In genomic region chr12:69857597-69857996, GRCm38 (mm10) we compare ENCODE assay signal across 29 mouse cellular contexts. TPM values are rescaled to one million over a fixed set of nuclear protein-coding genes. Genes with fewer than 3 reads are reported as not detected.
DNase-seq lines count a peak whose midpoint lies in the region; ATAC-seq and TF ChIP-seq lines count a peak whose summit lies in the region.
"Had no signal": no experiment of that assay in that cellular context is flagged by ENCODE, and none has a peak within 500 bp of the region (broad histone marks: within the 10 kb centered on the region; RNA-seq: fewer than 3 reads in every experiment).

No protein-coding gene starts in this region.

- no peaks in the 10 kb centered on the region for H3K9me3 ChIP-seq in liver, embryonic 15.5 days (replicated peaks)
- H3K9me3 ChIP-seq: forebrain, embryonic 12.5 days; heart, embryonic 13.5 days; kidney, embryonic 15.5 days; limb, embryonic 10.5 days had no signal

- intact Hi-C loops in left cerebral cortex, adult 2 months (cut with DNase I): loop anchor here (2.0 kb wide), 1 partner anchor 29 kb away; no protein-coding TSS in a partner anchor
- intact Hi-C loops in left cerebral cortex, postnatal 36 days (cut with DNase I): no loop called here

- H3K9ac ChIP-seq in liver, embryonic 15.5 days: no peak overlapping the region
- H3K9ac ChIP-seq: embryonic facial prominence, embryonic 15.5 days; forebrain, embryonic 12.5 days; heart, embryonic 13.5 days; kidney, embryonic 15.5 days; neural tube, embryonic 13.5 days had no signal

- H3K36me3 ChIP-seq in liver, embryonic 15.5 days (replicated peaks): peaks cover 35% of the 10 kb centered on the region

- H3K4me2 ChIP-seq in liver, embryonic 15.5 days: peak overlapping the region; percentile 51
- H3K4me2 ChIP-seq: embryonic facial prominence, embryonic 15.5 days; forebrain, embryonic 12.5 days; heart, embryonic 13.5 days; kidney, embryonic 15.5 days; neural tube, embryonic 13.5 days had no signal

- H3K27me3 ChIP-seq in liver, embryonic 15.5 days: no peaks in the 10 kb centered on the region
- H3K27me3 ChIP-seq: embryonic facial prominence, embryonic 15.5 days; forebrain, embryonic 12.5 days; heart, embryonic 13.5 days; kidney, embryonic 15.5 days; neural tube, embryonic 13.5 days; Patski had no signal

- no peak overlapping the region for H3K4me3 ChIP-seq in left cerebral cortex, adult 2 months
- 0 out of 2 replicates have a peak overlapping the region, but pooled peaks have one; percentile 0 for H3K4me3 ChIP-seq in liver, embryonic 15.5 days (replicated peaks)
- H3K4me3 ChIP-seq: embryonic facial prominence, embryonic 15.5 days; forebrain, embryonic 12.5 days; heart, adult 2 months; heart, embryonic 13.5 days; kidney, embryonic 15.5 days; limb, embryonic 10.5 days; myocyte; neural tube, embryonic 13.5 days had no signal

- peak overlapping the region; percentile 73; the same call in 1 of the 2 replicates for H3K27ac ChIP-seq in left cerebral cortex, adult 2 months
- peak overlapping the region; percentile 77; the same call in 1 of the 2 replicates for H3K27ac ChIP-seq in liver, embryonic 15.5 days (replicated peaks)
- H3K27ac ChIP-seq: embryonic facial prominence, embryonic 15.5 days; forebrain, embryonic 12.5 days; heart, adult 2 months; heart, embryonic 13.5 days; hindbrain, postnatal 0 days; kidney, embryonic 15.5 days; limb, embryonic 10.5 days; neural tube, embryonic 13.5 days had no signal

- H3K4me1 ChIP-seq in liver, embryonic 15.5 days (replicated peaks): peaks cover 40% of the 10 kb centered on the region
- H3K4me1 ChIP-seq: embryonic facial prominence, embryonic 15.5 days; forebrain, embryonic 12.5 days; kidney, embryonic 15.5 days; limb, embryonic 10.5 days; neural tube, embryonic 13.5 days had no signal

- peak; percentile 90 for ATAC-seq in erythroid progenitor cell, adult 5-6 weeks (replicated peaks; ENCODE audit: low FRiP score, poor library complexity, severe bottlenecking)
- peak; percentile 84 for ATAC-seq in liver, embryonic 15.5 days (ENCODE audit: insufficient read depth)
- ATAC-seq: hindbrain, postnatal 0 days; intestine, embryonic 16.5 days; midbrain, embryonic 16.5 days; Patski had no signal

- TF ChIP-seq CTCF in left cerebral cortex, adult 2 months (IDR thresholded peaks at IDR 0.05): no peak

- no peak for DNase-seq in left cerebral cortex, adult 2 months (ENCODE audit: extremely low spot score in 1 of 2, low spot score in 2 of 2)
- DNase-seq in left cerebral cortex, postnatal 36 days (ENCODE audit: low spot score in 2 of 2): no peak
- DNase-seq in kidney, postnatal 4 days: no peak
- DNase-seq in cerebellum, postnatal 14 days: no peak
- no peak for DNase-seq in lung, postnatal 36 days
- DNase-seq in spleen, adult 12 weeks (ENCODE audit: low spot score): no peak
- DNase-seq: adrenal gland, postnatal 36 days; cerebellum, adult 2 months; gastrocnemius, postnatal 25 days; heart, adult 2 months; heart, postnatal 14 days; kidney, postnatal 36 days; layer of hippocampus, adult 9-11 months; lung, postnatal 10 days; retina, postnatal 1 day; thymus, adult 2 months had no signal

- 59% methylated on average over 2 of the region's 2 CpGs for WGBS in liver, embryonic 15.5 days (ENCODE audit: insufficient replicate concordance)

RNA-seq across cellular contexts. Expression of gene Atl1, which starts 34.8 kb away (rescaled TPM):
- total RNA-seq in left cerebral cortex, adult 2 months (2021): 100 to 1,000 TPM; 230 to 233 TPM
- 100 to 1,000 TPM; 223 to 259 TPM for total RNA-seq in left cerebral cortex, postnatal 36 days (2021)
- total RNA-seq in erythroid progenitor cell, adult 5-6 weeks (2015; ENCODE audit: low replicate concordance): 6.1 and 12.6 TPM in 2 replicates
- total RNA-seq in erythroid progenitor cell, adult 5-6 weeks (2017; ENCODE audit: low replicate concordance): 11.7 and 25.8 TPM in 2 replicates
- polyA plus RNA-seq in liver, embryonic 15.5 days (2015; fragmentation: Nextera tagmentation; extraction: Ambion mirVana): 0.91 and 1.5 TPM in 2 replicates

RNA-seq across cellular contexts. Expression of gene Map4k5, which starts 35.4 kb away (rescaled TPM):
- total RNA-seq in left cerebral cortex, adult 2 months (2021): 10 to 100 TPM; 39.8 to 40.9 TPM
- total RNA-seq in left cerebral cortex, postnatal 36 days (2021): 10 to 100 TPM; 32.5 to 47.1 TPM
- total RNA-seq in erythroid progenitor cell, adult 5-6 weeks (2015; ENCODE audit: low replicate concordance): 202 and 224 TPM in 2 replicates
- 300 and 358 TPM in 2 replicates for total RNA-seq in erythroid progenitor cell, adult 5-6 weeks (2017; ENCODE audit: low replicate concordance)
- 25.9 and 28.3 TPM in 2 replicates for polyA plus RNA-seq in liver, embryonic 15.5 days (2015; fragmentation: Nextera tagmentation; extraction: Ambion mirVana)

Comparison
In these comparisons a context has a peak if more than half of its experiments do, and no peak if none do; other contexts are left out.
1. RNA of gene Atl1, which starts 34.8 kb away (total RNA-seq): 223 to 259 TPM in left cerebral cortex, postnatal 36 days and 230 to 233 TPM in left cerebral cortex, adult 2 months; 6.1 to 25.8 TPM in erythroid progenitor cell, adult 5-6 weeks; every median in the first group is over 4 times any median in the second.
2. RNA of gene Map4k5, which starts 35.4 kb away (total RNA-seq): 202 to 358 TPM in erythroid progenitor cell, adult 5-6 weeks; 32.5 to 47.1 TPM in left cerebral cortex, postnatal 36 days and 39.8 to 40.9 TPM in left cerebral cortex, adult 2 months; every median in the first group is over 4 times any median in the second.